Mouse (Mus musculus) kidney, adult 2 months (tissue): ENCODE measurements at regions not wholly inside any gene's neighbourhood (a gene's known extent, or its start where the extent isn't known, plus 50 kb on each side); places are given as distances from the start of the nearest gene placed in this dataset.

Experiments
- CTCF ChIP-seq: fragments of 200-500 bp; conservative IDR thresholded peaks from 2 replicates; pipeline ENCODE4 v1.5.1; 2011; ENCODE audit warnings: low read depth, mild to moderate bottlenecking, control low read depth, low read length, moderate library complexity, mixed read lengths; ENCODE audit not compliant: insufficient read depth, insufficient read length
- POLR2A ChIP-seq: fragments of 200-500 bp; IDR thresholded peaks from one replicate; pipeline ENCODE4 v1.6.1; 2011; ENCODE audit warnings: low read depth, low read length, control low read depth

DNA sequence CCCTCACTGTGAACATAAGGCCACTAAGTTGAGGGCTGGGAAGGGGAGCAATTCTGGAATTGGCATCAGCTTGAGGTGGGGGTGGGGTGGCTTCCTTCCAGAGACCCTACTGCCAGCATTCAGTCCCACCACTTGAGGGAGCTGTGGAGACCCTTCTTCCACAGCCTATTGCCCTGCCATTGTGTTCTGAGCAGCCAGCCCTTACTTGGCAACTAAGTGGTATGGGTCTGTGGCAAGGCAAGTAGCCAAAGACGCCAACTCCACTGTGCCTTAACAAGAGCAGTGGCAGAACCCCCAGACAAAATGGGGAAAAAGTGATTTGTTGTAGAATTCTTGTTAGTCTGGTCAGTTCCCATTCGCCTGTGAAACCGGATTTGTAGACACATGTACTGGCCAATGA lies 365.4 kb upstream of the Gm26657 start:
- TF ChIP-seq CTCF (no peak), POLR2A (no peak)
